Mouse (Mus musculus): ENCODE data around the gene Ext2. TPM values are rescaled to one million over a fixed set of nuclear protein-coding genes. Genes with fewer than 3 reads are reported as not detected.
A peak's percentile ranks its signal among the peaks of the same experiment; 100 is the strongest.

Ext2 gene
- polyA plus RNA-seq, 1 experiment from 2014 or later, result 111 TPM

GRCm38 (mm10) chr2:93805066-93805465 lies 17.3 kb downstream of the Ext2 start:
- no peaks in the 10 kb centered on the region for H3K9me3 ChIP-seq (replicated peaks; ENCODE audit: low read length)
- H3K9ac ChIP-seq (ENCODE audit: low read depth, low read length), result no peak overlapping the region
- no peak for DNase-seq (ENCODE audit: low spot score)
- 88% methylated on average over 5 of the region's 5 CpGs for WGBS
- no peak overlapping the region for H3K4me2 ChIP-seq (ENCODE audit: low read length)
- no peaks in the 10 kb centered on the region for H3K27me3 ChIP-seq (ENCODE audit: insufficient read depth, low read length)
- no peaks in the 10 kb centered on the region for H3K4me1 ChIP-seq (replicated peaks; ENCODE audit: insufficient read depth, low read length)
- H3K4me3 ChIP-seq (replicated peaks; ENCODE audit: low read depth, low read length), result no peak overlapping the region
- no peak overlapping the region for H3K27ac ChIP-seq
- H3K36me3 ChIP-seq (ENCODE audit: insufficient read depth, low read length), result peaks cover 38% of the 10 kb centered on the region
- no peak for ATAC-seq (replicated peaks; ENCODE audit: low FRiP score, low read depth)
- TF ChIP-seq CTCF (IDR thresholded peaks at IDR 0.05; ENCODE audit: low read depth), result no peak

- WGBS, result 97% methylated on average over 2 of the region's 2 CpGs
Observed at GRCm38 (mm10) chr2:93802947-93803346, 19.4 kb downstream of the Ext2 start.

GRCm38 (mm10) chr2:93801097-93801496 lies 21.3 kb downstream of the Ext2 start:
- no peak overlapping the region for H3K4me3 ChIP-seq (replicated peaks; ENCODE audit: low read depth, low read length)
- no peaks in the 10 kb centered on the region for H3K4me1 ChIP-seq (replicated peaks; ENCODE audit: insufficient read depth, low read length)
- H3K4me2 ChIP-seq (ENCODE audit: low read length), result no peak overlapping the region
- TF ChIP-seq CTCF (IDR thresholded peaks at IDR 0.05; ENCODE audit: low read depth), result no peak
- no peak for ATAC-seq (replicated peaks; ENCODE audit: low FRiP score, low read depth)
- WGBS, result 79% methylated on average over 7 of the region's 7 CpGs
- no peak for DNase-seq (ENCODE audit: low spot score)
- no peaks in the 10 kb centered on the region for H3K27me3 ChIP-seq (ENCODE audit: insufficient read depth, low read length)
- H3K9me3 ChIP-seq (replicated peaks; ENCODE audit: low read length), result no peaks in the 10 kb centered on the region
- no peak overlapping the region for H3K9ac ChIP-seq (ENCODE audit: low read depth, low read length)
- no peak overlapping the region for H3K27ac ChIP-seq
- peaks cover 34% of the 10 kb centered on the region for H3K36me3 ChIP-seq (ENCODE audit: insufficient read depth, low read length)

More at GRCm38 (mm10) chr2:93802947-93803346, 19.4 kb downstream of the Ext2 start:
- Histone ChIP-seq H3K27ac (no peak overlapping the region), H3K4me2 (ENCODE audit: low read length) (no peak overlapping the region), H3K4me1 (replicated peaks; ENCODE audit: insufficient read depth, low read length) (no peaks in the 10 kb centered on the region), H3K27me3 (ENCODE audit: insufficient read depth, low read length) (no peaks in the 10 kb centered on the region), H3K4me3 (replicated peaks; ENCODE audit: low read depth, low read length) (no peak overlapping the region), H3K9ac (ENCODE audit: low read depth, low read length) (no peak overlapping the region), H3K9me3 (replicated peaks; ENCODE audit: low read length) (no peaks in the 10 kb centered on the region), H3K36me3 (ENCODE audit: insufficient read depth, low read length) (peaks cover 35% of the 10 kb centered on the region)
- no peak for ATAC-seq (replicated peaks; ENCODE audit: low FRiP score, low read depth)
- TF ChIP-seq CTCF (IDR thresholded peaks at IDR 0.05; ENCODE audit: low read depth), result no peak
- no peak for DNase-seq (ENCODE audit: low spot score)

- Histone ChIP-seq H3K9ac (ENCODE audit: low read depth, low read length) (no peak overlapping the region), H3K4me2 (ENCODE audit: low read length) (no peak overlapping the region), H3K27me3 (ENCODE audit: insufficient read depth, low read length) (no peaks in the 10 kb centered on the region), H3K27ac (no peak overlapping the region), H3K9me3 (replicated peaks; ENCODE audit: low read length) (no peaks in the 10 kb centered on the region), H3K4me1 (replicated peaks; ENCODE audit: insufficient read depth, low read length) (no peaks in the 10 kb centered on the region), H3K36me3 (ENCODE audit: insufficient read depth, low read length) (peaks cover 34% of the 10 kb centered on the region; the same call in 1 of the 2 replicates), H3K4me3 (replicated peaks; ENCODE audit: low read depth, low read length) (no peak overlapping the region)
- ATAC-seq (replicated peaks; ENCODE audit: low FRiP score, low read depth) (no peak), DNase-seq (ENCODE audit: low spot score) (no peak)
- WGBS, result 77% methylated on average over 19 of the region's 19 CpGs
- TF ChIP-seq CTCF (IDR thresholded peaks at IDR 0.05; ENCODE audit: low read depth), result peak; percentile 11; the same call in 1 of the 2 replicates
Observed at GRCm38 (mm10) chr2:93797162-93797795, 25.1 kb downstream of the Ext2 start.

- no peak for TF ChIP-seq CTCF (IDR thresholded peaks at IDR 0.05; ENCODE audit: low read depth)
- H3K36me3 ChIP-seq (ENCODE audit: insufficient read depth, low read length), result peaks cover 34% of the 10 kb centered on the region; the same call in 1 of the 2 replicates
- H3K4me3 ChIP-seq (replicated peaks; ENCODE audit: low read depth, low read length), result no peak overlapping the region
- H3K4me1 ChIP-seq (replicated peaks; ENCODE audit: insufficient read depth, low read length), result no peaks in the 10 kb centered on the region; the same call in 1 of the 2 replicates
- H3K27ac ChIP-seq, result no peak overlapping the region
- no peaks in the 10 kb centered on the region for H3K27me3 ChIP-seq (ENCODE audit: insufficient read depth, low read length)
- no peak overlapping the region for H3K4me2 ChIP-seq (ENCODE audit: low read length)
- no peak overlapping the region for H3K9ac ChIP-seq (ENCODE audit: low read depth, low read length)
- DNase-seq (ENCODE audit: low spot score), result no peak
- no peak for ATAC-seq (replicated peaks; ENCODE audit: low FRiP score, low read depth)
- H3K9me3 ChIP-seq (replicated peaks; ENCODE audit: low read length), result no peaks in the 10 kb centered on the region
- WGBS, result 95% methylated on average over 5 of the region's 5 CpGs
Observed at GRCm38 (mm10) chr2:93794375-93794774, 28.0 kb downstream of the Ext2 start.

- 0 out of 2 replicates have a peak, but pooled peaks have one; percentile 2 for TF ChIP-seq CTCF (IDR thresholded peaks at IDR 0.05; ENCODE audit: low read depth)
- H3K4me3 ChIP-seq (replicated peaks; ENCODE audit: low read depth, low read length), result no peak overlapping the region
- no peak overlapping the region for H3K9ac ChIP-seq (ENCODE audit: low read depth, low read length)
- H3K9me3 ChIP-seq (replicated peaks; ENCODE audit: low read length), result no peaks in the 10 kb centered on the region
- no peaks in the 10 kb centered on the region; the same call in 1 of the 2 replicates for H3K4me1 ChIP-seq (replicated peaks; ENCODE audit: insufficient read depth, low read length)
- ATAC-seq (replicated peaks; ENCODE audit: low FRiP score, low read depth) (peak; percentile 90), DNase-seq (ENCODE audit: low spot score) (peak; percentile 59)
- 39% methylated on average over 13 of the region's 13 CpGs for WGBS
- no peak overlapping the region for H3K4me2 ChIP-seq (ENCODE audit: low read length)
- H3K27ac ChIP-seq, result peak overlapping the region; percentile 81
- H3K27me3 ChIP-seq (ENCODE audit: insufficient read depth, low read length), result no peaks in the 10 kb centered on the region
- H3K36me3 ChIP-seq (ENCODE audit: insufficient read depth, low read length), result peaks cover 22% of the 10 kb centered on the region; the same call in 1 of the 2 replicates
Observed at GRCm38 (mm10) chr2:93791516-93792499, 30.6 kb downstream of the Ext2 start.

Data from kidney, postnatal 0 days (tissue).